Mouse (Mus musculus) olfactory bulb, adult 2 months (tissue): Measurements from ENCODE around the gene Cdx4. TPM values are rescaled to one million over a fixed set of nuclear protein-coding genes. Genes with fewer than 3 reads are reported as not detected.

Experiments
- H3K27ac ChIP-seq: fragments of 200-500 bp; 2 replicates; pipeline ENCODE4 v1.5.1; 2012; ENCODE audit warnings: low read depth, low read length; ENCODE audit not compliant: insufficient read depth
- H3K4me1 ChIP-seq: fragments of 200-500 bp; 2 replicates; pipeline ENCODE4 v1.6.1; 2012; ENCODE audit warnings: low read length; ENCODE audit not compliant: control insufficient read depth, insufficient read depth
- H3K4me3 ChIP-seq: fragments of 200-500 bp; 2 replicates; pipeline ENCODE4 v1.5.1; 2012; ENCODE audit warnings: mild to moderate bottlenecking, low read depth, low read length, moderate library complexity; ENCODE audit not compliant: insufficient read depth
- CTCF ChIP-seq: fragments of 200-500 bp; IDR thresholded peaks from 2 replicates; pipeline ENCODE4 v1.5.1; 2012; ENCODE audit warnings: low read depth, mild to moderate bottlenecking, low read length, moderate library complexity; ENCODE audit not compliant: insufficient read depth
- POLR2A ChIP-seq: fragments of 200-500 bp; IDR thresholded peaks from 2 replicates; pipeline ENCODE4 v1.6.1; 2012; ENCODE audit warnings: mild to moderate bottlenecking, low read depth, low read length, moderate library complexity; ENCODE audit not compliant: insufficient read depth
- WGBS: fragments of 180-500 bp; shearing (Covaris S2); methylation state at CpG from one replicate; pipeline ENCODE4 v1.1.7; 2018; 5-methylcytosine and 5-hydroxymethylcytosine counted together
- polyA plus RNA-seq: library from polyadenylated mRNA; stranded (reverse); fragments of >200 nt; gene quantifications from 2 replicates; pipeline ENCODE4 v1.2.4, GENCODE M21; 2012; ENCODE audit warnings: low replicate concordance; ENCODE audit not compliant: missing spikeins, insufficient read depth, insufficient read length

The Cdx4 gene
- not detected in 2 replicates for polyA plus RNA-seq

- Histone ChIP-seq H3K27ac (no peak within 1 kb of the TSS), H3K4me3 (no peak within 1 kb of the TSS), H3K4me1 (peaks cover 4% of the 10 kb centered on the region; the same call in 1 of the 2 replicates)
- TF ChIP-seq POLR2A, result no peak
- no peak for TF ChIP-seq CTCF
- 55% methylated on average over 13 of the region's 13 CpGs for WGBS
Observed at GRCm38 (mm10) chrX:103321146-103321545, at the start of gene Cdx4. Cdx4 (plus strand) TSS chrX:103321398.

- no peak for TF ChIP-seq CTCF
- H3K4me3 ChIP-seq, result no peak overlapping the region
- H3K27ac ChIP-seq, result no peak overlapping the region
- H3K4me1 ChIP-seq, result no peaks in the 10 kb centered on the region
- WGBS, result 83% methylated on average over 4 of the region's 5 CpGs
Observed at GRCm38 (mm10) chrX:103274325-103274724, 46.9 kb upstream of the Cdx4 start.

GRCm38 (mm10) chrX:103286899-103287722 lies 34.1 kb upstream of the Cdx4 start:
- Histone ChIP-seq H3K4me1 (peaks cover 3% of the 10 kb centered on the region; the same call in 1 of the 2 replicates), H3K27ac (no peak overlapping the region), H3K4me3 (no peak overlapping the region)
- WGBS, result 69% methylated on average over 4 of the region's 4 CpGs
- TF ChIP-seq CTCF, result no peak
- no peak for TF ChIP-seq POLR2A

- 42% methylated on average over 10 of the region's 10 CpGs for WGBS
- TF ChIP-seq CTCF, result no peak
- no peak for TF ChIP-seq POLR2A
- no peak overlapping the region for H3K27ac ChIP-seq
- no peak overlapping the region for H3K4me3 ChIP-seq
- H3K4me1 ChIP-seq, result peaks cover 3% of the 10 kb centered on the region; the same call in 1 of the 2 replicates
Observed at GRCm38 (mm10) chrX:103287846-103288377, 33.3 kb upstream of the Cdx4 start.

GRCm38 (mm10) chrX:103288485-103289330 lies 32.5 kb upstream of the Cdx4 start:
- TF ChIP-seq POLR2A (no peak), CTCF (no peak)
- WGBS, result 20% methylated on average over 25 of the region's 25 CpGs
- Histone ChIP-seq H3K4me1 (peaks cover 3% of the 10 kb centered on the region; the same call in 1 of the 2 replicates), H3K4me3 (no peak overlapping the region), H3K27ac (peak overlapping the region; percentile 60)

- Histone ChIP-seq H3K4me1 (no peaks in the 10 kb centered on the region), H3K27ac (peak overlapping the region; percentile 73; the same call in 1 of the 2 replicates), H3K4me3 (no peak overlapping the region)
- WGBS, result 38% methylated on average over 4 of the region's 4 CpGs
- TF ChIP-seq CTCF (no peak), POLR2A (no peak)
Observed at GRCm38 (mm10) chrX:103298937-103299336, 22.3 kb upstream of the Cdx4 start.

- no peaks in the 10 kb centered on the region for H3K4me1 ChIP-seq
- H3K27ac ChIP-seq, result no peak overlapping the region
- H3K4me3 ChIP-seq, result no peak overlapping the region
- no peak for TF ChIP-seq CTCF
- TF ChIP-seq POLR2A, result no peak
- WGBS, result 92% methylated on average over 1 of the region's 1 CpGs
Observed at GRCm38 (mm10) chrX:103308262-103308661, 12.9 kb upstream of the Cdx4 start.

- Histone ChIP-seq H3K4me3 (no peak overlapping the region), H3K4me1 (no peaks in the 10 kb centered on the region), H3K27ac (no peak overlapping the region)
- TF ChIP-seq CTCF (no peak), POLR2A (no peak)
- 85% methylated on average over 3 of the region's 3 CpGs for WGBS
Observed at GRCm38 (mm10) chrX:103311723-103312122, 9.5 kb upstream of the Cdx4 start.

GRCm38 (mm10) chrX:103314146-103314545 lies 7.1 kb upstream of the Cdx4 start:
- Histone ChIP-seq H3K4me1 (no peaks in the 10 kb centered on the region), H3K27ac (no peak overlapping the region), H3K4me3 (no peak overlapping the region)
- WGBS, result 92% methylated on average over 6 of the region's 6 CpGs
- TF ChIP-seq POLR2A (no peak), CTCF (no peak)
